Mouse (Mus musculus) lung, embryonic 14.5 days (tissue): ENCODE data around the gene Negr1. TPM values are rescaled to one million over a fixed set of nuclear protein-coding genes. Genes with fewer than 3 reads are reported as not detected.

Experiments
- ATAC-seq: fragments of 200-750 bp; cut with Nextera tagmentation; 2 replicates; pipeline ENCODE4 v1.8.0; 2017; ENCODE audit warnings: mild to moderate bottlenecking, moderate TSS enrichment, moderate library complexity; ENCODE audit not compliant: insufficient read depth
- DNase-seq: peaks from one replicate; pipeline ENCODE4 v3.0.0-alpha.2; 2015
- H3K27ac ChIP-seq: fragments of 300-500 bp; sonication (generic); 2 replicates; pipeline ENCODE4 v1.5.1; 2014; ENCODE audit warnings: low read depth, mild to moderate bottlenecking, moderate library complexity
- H3K27me3 ChIP-seq: fragments of 300-500 bp; sonication (generic); 2 replicates; pipeline ENCODE4 v1.6.1; 2014; ENCODE audit warnings: low read length, control low read depth; ENCODE audit not compliant: insufficient read depth
- H3K36me3 ChIP-seq: fragments of 300-500 bp; sonication (generic); 2 replicates; pipeline ENCODE4 v1.6.1; 2014; ENCODE audit warnings: control low read depth; ENCODE audit not compliant: insufficient read depth
- H3K4me1 ChIP-seq: fragments of 300-500 bp; sonication (generic); 2 replicates; pipeline ENCODE4 v1.6.1; 2014; ENCODE audit warnings: antibody characterized with exemption, control low read depth; ENCODE audit not compliant: insufficient read depth
- H3K4me2 ChIP-seq: fragments of 300-500 bp; sonication (generic); 2 replicates; pipeline ENCODE4 v1.6.1; 2014; ENCODE audit warnings: mild to moderate bottlenecking
- H3K4me3 ChIP-seq: fragments of 300-500 bp; sonication (generic); 2 replicates; pipeline ENCODE4 v1.5.1; 2014; ENCODE audit warnings: low read depth, low read length
- H3K9ac ChIP-seq: fragments of 300-500 bp; sonication (generic); 2 replicates; pipeline ENCODE4 v1.6.1; 2014
- H3K9me3 ChIP-seq: fragments of 300-500 bp; sonication (generic); 2 replicates; pipeline ENCODE4 v1.6.1; 2016; ENCODE audit warnings: low read depth, low read length, control low read depth
- CTCF ChIP-seq: IDR thresholded peaks from 2 replicates; pipeline ENCODE4 v1.5.1; 2016; ENCODE audit warnings: antibody characterized with exemption, low read depth
- WGBS: fragments of 180-500 bp; shearing (Covaris S2); extraction: QIAGEN DNeasy Blood & Tissue Kit; methylation state at CpG from one replicate; pipeline ENCODE4 v1.1.7; 2014; 5-methylcytosine and 5-hydroxymethylcytosine counted together
- polyA plus RNA-seq: library from polyadenylated mRNA; unstranded; fragments of >200 nt; fragmentation: Nextera tagmentation; extraction: Ambion mirVana; gene quantifications from 2 replicates; pipeline ENCODE4 v1.2.1, GENCODE M21; 2014

Negr1 gene
- polyA plus RNA-seq, 1 experiment from 2014 or later = 7.8 TPM

DNA sequence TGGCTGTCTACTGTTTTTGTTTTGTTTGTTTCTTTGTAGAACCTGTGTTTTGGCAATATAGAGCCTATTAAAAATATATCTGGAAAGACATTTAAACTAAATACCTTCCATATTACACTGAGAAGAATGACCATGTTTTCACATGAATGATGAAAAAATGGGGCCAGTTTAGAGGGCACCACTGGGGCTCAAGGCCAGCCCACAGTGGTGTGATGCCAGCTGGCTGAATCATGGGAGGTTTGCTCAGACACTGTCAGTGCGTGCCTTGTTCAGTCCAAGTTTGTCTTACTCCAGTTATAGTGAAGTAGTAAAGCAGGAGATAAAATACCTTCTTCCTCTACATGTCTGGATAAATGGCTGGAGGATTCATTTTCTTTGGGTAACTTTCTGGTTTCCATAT is 181.7 kb downstream of the Negr1 start:
- Histone ChIP-seq H3K4me2 (no peak overlapping the region), H3K27ac (no peak overlapping the region), H3K9me3 (no peaks in the 10 kb centered on the region), H3K27me3 (no peaks in the 10 kb centered on the region), H3K9ac (no peak overlapping the region), H3K36me3 (no peaks in the 10 kb centered on the region), H3K4me3 (no peak overlapping the region), H3K4me1 (peaks cover 7% of the 10 kb centered on the region; the same call in 1 of the 2 replicates)
- TF ChIP-seq CTCF = no peak
- ATAC-seq = no peak
- DNase-seq = no peak
- WGBS = 69% methylated on average over 1 of the region's 1 CpGs

DNA sequence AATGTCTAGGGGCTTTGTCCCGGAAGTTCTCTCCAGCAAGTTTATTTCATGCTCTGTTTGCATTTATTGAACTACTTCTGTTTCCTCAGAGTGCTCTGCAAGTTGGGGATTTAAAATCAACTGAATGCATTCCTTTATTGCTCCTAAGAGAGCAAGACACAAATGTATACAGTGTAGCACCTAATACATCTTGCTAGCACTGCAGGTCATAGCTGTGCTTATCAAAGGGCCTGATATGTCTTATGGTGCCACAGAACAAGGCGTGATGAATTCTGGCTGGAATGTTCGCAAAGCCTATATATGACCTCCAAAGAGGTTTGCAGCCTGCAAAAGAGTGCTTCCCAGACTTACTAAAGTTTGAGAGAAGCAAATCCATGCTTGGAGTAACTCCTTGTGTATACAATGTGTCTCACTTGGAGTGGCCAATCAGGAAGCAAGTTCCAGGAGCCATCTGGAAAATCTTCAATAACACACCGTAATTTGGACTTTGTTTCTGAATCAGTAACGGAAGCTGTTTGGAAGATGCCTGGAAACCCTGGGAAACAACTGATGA is 183.7 kb downstream of the Negr1 start:
- WGBS = 27% methylated on average over 5 of the region's 5 CpGs
- Histone ChIP-seq H3K36me3 (no peaks in the 10 kb centered on the region), H3K9ac (no peak overlapping the region), H3K27ac (peak overlapping the region; percentile 21; the same call in 1 of the 2 replicates), H3K4me2 (no peak overlapping the region), H3K4me1 (peaks cover 7% of the 10 kb centered on the region; the same call in 1 of the 2 replicates), H3K27me3 (no peaks in the 10 kb centered on the region), H3K4me3 (no peak overlapping the region), H3K9me3 (no peaks in the 10 kb centered on the region)
- ATAC-seq (peak; percentile 98), DNase-seq (peak; percentile 92)
- no peak for TF ChIP-seq CTCF

DNA sequence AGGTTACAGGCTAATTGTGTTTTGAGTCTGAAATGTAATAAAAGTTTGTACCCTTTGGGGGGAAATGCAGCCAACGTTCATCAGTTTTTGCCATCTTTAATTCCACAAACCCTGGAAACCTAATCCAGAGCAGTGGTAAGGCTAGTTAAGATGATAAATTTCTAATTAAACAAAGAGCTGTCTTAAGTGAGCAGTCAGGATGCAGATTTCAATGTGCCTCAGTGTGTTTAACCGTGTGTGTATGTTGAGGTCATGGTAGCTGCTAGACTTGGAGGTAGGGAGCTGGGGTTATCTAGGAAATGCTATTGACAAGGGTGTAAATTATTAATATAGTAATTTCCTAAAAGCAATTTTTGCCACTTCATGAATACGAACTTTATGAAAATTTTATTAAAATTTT is 185.9 kb downstream of the Negr1 start:
- Histone ChIP-seq H3K36me3 (no peaks in the 10 kb centered on the region), H3K4me2 (no peak overlapping the region), H3K4me3 (no peak overlapping the region), H3K27ac (no peak overlapping the region), H3K9ac (no peak overlapping the region), H3K9me3 (no peaks in the 10 kb centered on the region), H3K4me1 (peaks cover 7% of the 10 kb centered on the region; the same call in 1 of the 2 replicates), H3K27me3 (no peaks in the 10 kb centered on the region)
- TF ChIP-seq CTCF = no peak
- DNase-seq (no peak), ATAC-seq (no peak)
- 68% methylated on average over 3 of the region's 3 CpGs for WGBS

DNA sequence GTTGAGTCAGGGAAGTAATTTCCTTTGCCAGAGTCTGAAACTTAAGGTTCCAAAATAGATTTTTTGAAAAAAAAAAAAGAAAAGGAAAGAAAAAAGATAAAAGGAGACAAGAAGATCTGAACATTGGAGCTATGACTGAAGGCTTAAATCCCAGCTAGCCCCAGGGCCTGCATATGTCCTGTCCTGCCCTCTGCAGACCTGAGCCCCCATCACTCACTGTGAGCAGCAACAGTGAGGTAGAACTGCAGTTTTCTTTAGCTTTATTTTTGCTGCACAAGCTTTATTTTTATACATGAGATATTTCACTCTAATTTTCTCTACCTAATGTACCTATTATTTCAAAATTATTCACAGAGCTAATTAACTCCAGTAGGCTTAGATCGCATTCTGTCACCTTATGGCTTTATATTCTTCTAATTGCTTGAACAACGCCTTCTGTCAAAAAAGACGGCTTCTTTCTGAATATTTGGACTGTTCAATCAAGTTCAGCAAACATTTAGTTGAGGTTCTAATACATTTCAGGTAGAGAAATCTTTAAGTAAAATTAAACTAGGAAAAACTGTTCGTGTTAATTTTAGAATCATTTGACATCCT is 192.3 kb downstream of the Negr1 start:
- Histone ChIP-seq H3K4me2 (no peak overlapping the region), H3K9ac (no peak overlapping the region), H3K27me3 (no peaks in the 10 kb centered on the region), H3K27ac (no peak overlapping the region), H3K4me3 (no peak overlapping the region), H3K36me3 (no peaks in the 10 kb centered on the region), H3K9me3 (no peaks in the 10 kb centered on the region), H3K4me1 (no peaks in the 10 kb centered on the region)
- ATAC-seq = no peak
- DNase-seq = no peak
- no peak for TF ChIP-seq CTCF
- 86% methylated on average over 4 of the region's 4 CpGs for WGBS

DNA sequence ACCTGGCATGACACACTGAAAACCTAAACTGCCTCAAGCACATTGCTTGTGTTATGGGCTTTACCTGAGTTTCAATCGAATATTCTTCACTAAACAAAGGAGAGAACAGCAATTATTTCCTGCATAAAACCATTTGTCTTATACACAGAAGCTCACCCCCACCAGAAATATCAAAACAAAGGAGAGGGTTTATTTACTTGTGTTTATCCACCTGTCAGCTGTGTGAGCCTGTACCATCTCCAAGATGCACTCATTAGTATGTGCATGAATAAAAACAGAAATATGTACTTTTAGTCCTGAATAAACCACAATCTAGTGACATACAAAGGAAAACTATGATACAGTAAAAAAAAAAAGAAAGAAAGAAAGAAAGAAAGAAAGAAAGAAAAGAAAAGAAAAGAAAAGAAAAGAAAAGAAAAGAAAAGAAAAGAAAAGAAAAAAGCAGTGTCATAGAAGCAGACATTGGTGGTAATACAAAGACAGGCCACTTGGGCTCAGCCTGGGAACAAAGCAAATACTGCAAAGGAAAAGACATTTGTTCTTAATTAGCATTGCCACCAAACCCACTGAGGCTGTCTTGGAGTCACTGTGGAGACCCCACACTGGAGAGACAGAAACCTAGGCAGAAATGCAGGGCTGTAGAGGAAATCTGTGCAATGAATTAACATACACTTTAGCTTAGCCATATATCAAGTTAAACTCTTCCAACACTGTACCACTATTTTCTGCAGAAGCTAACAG is 193.4 kb downstream of the Negr1 start:
- ATAC-seq (no peak), DNase-seq (no peak)
- no peak overlapping the region for H3K4me2 ChIP-seq
- no peak overlapping the region for H3K27ac ChIP-seq
- no peaks in the 10 kb centered on the region for H3K27me3 ChIP-seq
- H3K9ac ChIP-seq = no peak overlapping the region
- H3K4me1 ChIP-seq = no peaks in the 10 kb centered on the region
- H3K9me3 ChIP-seq = no peaks in the 10 kb centered on the region
- no peak for TF ChIP-seq CTCF
- no peak overlapping the region for H3K4me3 ChIP-seq
- no peaks in the 10 kb centered on the region for H3K36me3 ChIP-seq
- WGBS = 55% methylated on average over 1 of the region's 1 CpGs

DNA sequence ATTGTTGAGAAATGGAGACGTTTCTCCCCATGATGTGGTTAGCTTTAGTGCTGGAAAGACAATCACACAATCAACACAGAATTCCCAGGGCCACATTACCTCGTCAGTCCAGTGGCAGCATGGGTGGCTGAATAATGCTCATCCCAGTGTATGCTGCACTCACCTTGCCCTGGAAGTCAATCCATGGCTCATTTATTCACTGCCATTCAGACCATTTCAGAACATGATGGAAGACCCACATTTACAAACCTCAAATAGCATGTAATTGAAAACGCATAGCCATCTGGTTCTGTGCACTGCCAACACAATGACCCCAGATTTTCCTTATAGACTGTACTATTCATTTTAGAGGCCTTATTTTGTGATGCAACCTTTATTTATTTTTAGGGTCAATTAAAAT is 203.4 kb downstream of the Negr1 start:
- DNase-seq = no peak
- Histone ChIP-seq H3K4me2 (no peak overlapping the region), H3K9ac (no peak overlapping the region), H3K27ac (no peak overlapping the region), H3K4me3 (no peak overlapping the region), H3K9me3 (no peaks in the 10 kb centered on the region), H3K27me3 (no peaks in the 10 kb centered on the region), H3K36me3 (no peaks in the 10 kb centered on the region), H3K4me1 (peaks cover 7% of the 10 kb centered on the region; the same call in 1 of the 2 replicates)
- 74% methylated on average over 3 of the region's 3 CpGs for WGBS
- TF ChIP-seq CTCF = no peak
- ATAC-seq = no peak

DNA sequence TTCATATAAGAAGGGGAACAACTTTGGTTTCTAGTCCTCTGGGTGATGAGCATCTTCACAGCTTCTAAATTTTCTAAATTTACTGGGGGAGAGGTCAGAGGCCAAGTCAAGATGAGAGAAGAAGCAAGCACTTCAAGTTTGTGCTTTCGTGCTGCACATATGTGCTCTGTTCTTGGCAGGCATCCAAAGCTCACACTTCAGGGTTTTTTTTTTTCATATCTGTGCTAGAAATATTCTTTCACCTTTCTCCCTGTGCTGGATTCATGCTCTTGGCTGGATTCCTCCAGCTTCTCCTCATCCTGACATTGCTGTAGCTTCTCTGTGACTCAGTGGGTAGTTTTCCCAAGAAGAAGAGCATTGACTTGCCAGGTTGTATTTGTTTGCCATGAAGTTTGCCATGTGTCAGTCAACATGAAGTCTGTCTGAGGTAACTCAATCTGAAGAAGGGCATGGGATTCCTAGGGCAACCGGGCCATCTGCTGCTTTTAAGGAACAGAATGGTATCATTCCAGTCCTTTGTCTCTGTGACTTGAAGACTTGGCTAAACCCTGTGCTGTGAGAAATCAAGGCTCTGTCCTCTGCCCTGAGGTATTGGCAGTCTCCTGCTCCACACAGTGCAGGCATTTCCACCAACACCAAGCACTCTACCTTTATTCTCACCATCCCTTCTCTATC is 204.7 kb downstream of the Negr1 start:
- Histone ChIP-seq H3K4me1 (peaks cover 7% of the 10 kb centered on the region; the same call in 1 of the 2 replicates), H3K9ac (no peak overlapping the region), H3K27me3 (no peaks in the 10 kb centered on the region), H3K36me3 (no peaks in the 10 kb centered on the region), H3K4me3 (no peak overlapping the region), H3K4me2 (no peak overlapping the region), H3K27ac (no peak overlapping the region), H3K9me3 (no peaks in the 10 kb centered on the region)
- peak; percentile 42; the same call in 1 of the 2 replicates for ATAC-seq
- no peak for TF ChIP-seq CTCF
- WGBS = 21% methylated on average over 2 of the region's 2 CpGs
- DNase-seq = peak; percentile 80
